Mouse (Mus musculus) brown adipose tissue, adult 24 weeks (tissue): ENCODE results near the gene Phactr1. TPM values are rescaled to one million over a fixed set of nuclear protein-coding genes. Genes with fewer than 3 reads are reported as not detected.
"Not testable (repeated sequence)": the region's sequence is repeated elsewhere in the genome, so short reads cannot be mapped to it uniquely, and the experiment has no call there.

Experiments used
- H3K27ac ChIP-seq: fragments of 200-500 bp; replicated peaks from 2 replicates; pipeline ENCODE4 v1.5.1; 2012; ENCODE audit warnings: low read depth, mild to moderate bottlenecking, low read length
- H3K4me1 ChIP-seq: fragments of 200-500 bp; 2 replicates; pipeline ENCODE4 v1.6.1; 2012; ENCODE audit warnings: low read length, mixed read lengths; ENCODE audit not compliant: control insufficient read depth, insufficient read depth, insufficient read length
- H3K4me3 ChIP-seq: fragments of 200-500 bp; 2 replicates; pipeline ENCODE4 v1.5.1; 2012; ENCODE audit warnings: low read depth, mild to moderate bottlenecking, low read length, moderate library complexity; ENCODE audit not compliant: insufficient read depth
- polyA plus RNA-seq: library from polyadenylated mRNA; stranded (reverse); fragments of >200 nt; gene quantifications from 2 replicates; pipeline ENCODE4 v1.2.4, GENCODE M21; 2012; ENCODE audit not compliant: missing spikeins, insufficient read depth, insufficient read length

Phactr1 gene
- polyA plus RNA-seq, 1 experiment: 2.1 TPM

DNA sequence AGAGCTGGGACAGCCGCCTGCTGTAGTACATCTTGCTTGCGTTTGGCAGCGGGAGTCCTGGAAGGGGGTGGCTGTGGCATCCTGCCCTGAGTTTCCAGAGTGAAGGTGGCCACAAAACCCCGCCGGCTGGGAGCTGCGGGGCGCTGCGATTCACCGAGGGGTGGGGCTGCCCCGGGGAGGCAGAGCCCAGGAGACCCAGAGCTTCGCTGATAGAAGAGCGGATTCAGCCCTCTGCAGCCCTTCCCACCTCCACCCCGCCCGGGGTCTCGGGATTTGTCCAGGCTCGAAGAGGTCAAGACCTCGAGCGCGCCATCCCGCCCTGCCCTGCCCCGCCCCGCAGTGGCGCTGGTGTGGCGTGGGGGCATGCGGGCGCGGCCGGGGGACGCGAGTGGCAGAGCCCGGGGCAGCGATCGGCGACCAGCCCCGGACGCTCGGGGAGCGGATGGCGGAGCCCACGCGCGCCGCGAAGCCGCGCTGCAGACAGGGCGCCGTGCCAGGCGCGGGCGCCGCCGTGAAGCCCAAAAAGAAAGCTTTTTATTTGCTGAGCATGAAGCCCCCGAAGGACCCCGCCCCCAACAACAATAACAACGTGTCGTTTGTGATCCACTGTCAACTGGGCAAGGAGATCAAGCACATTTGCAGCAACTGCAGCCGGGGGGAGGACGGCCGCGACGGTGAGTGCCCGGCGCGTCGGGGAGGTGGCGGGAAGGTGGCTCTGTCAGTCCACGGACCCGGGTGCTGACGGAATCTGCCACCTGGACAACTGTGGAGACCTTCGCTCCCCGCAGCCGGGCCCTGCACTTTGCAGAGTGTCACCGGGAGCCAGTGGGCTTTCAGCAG lies 236.0 kb downstream of the Phactr1 start:
- Histone ChIP-seq H3K27ac (no peak overlapping the region), H3K4me3 (peak overlapping the region; percentile 67), H3K4me1 (peaks cover 3% of the 10 kb centered on the region; the same call in 1 of the 2 replicates)

GRCm38 (mm10) chr13:42917251-42917650 lies 236.8 kb downstream of the Phactr1 start:
- Histone ChIP-seq H3K27ac (no peak overlapping the region), H3K4me3 (peak overlapping the region; percentile 23; the same call in 1 of the 2 replicates), H3K4me1 (peaks cover 3% of the 10 kb centered on the region; the same call in 1 of the 2 replicates)

DNA sequence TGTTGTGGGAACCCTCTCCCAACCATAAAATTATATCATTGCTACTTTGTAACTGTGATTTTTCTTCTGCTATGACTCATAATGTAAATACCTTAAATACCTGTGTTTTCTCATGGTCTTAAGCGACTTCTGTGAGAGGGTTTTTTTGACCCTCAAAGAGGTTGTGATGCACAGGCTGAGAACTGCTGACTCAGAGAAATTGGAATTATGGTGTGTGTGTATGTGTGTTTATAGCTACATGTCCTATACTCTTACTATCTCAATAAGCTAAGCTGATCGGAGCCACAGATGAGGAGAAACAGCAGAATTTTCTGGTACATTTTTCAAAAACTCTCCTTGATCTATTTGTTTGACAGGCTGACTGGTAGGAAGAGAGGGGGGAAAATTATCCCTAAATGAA lies 239.6 kb downstream of the Phactr1 start:
- no peak overlapping the region for H3K4me3 ChIP-seq
- peaks cover 3% of the 10 kb centered on the region; the same call in 1 of the 2 replicates for H3K4me1 ChIP-seq
- H3K27ac ChIP-seq: no peak overlapping the region

GRCm38 (mm10) chr13:42921769-42922450 lies 241.5 kb downstream of the Phactr1 start:
- no peak overlapping the region for H3K27ac ChIP-seq
- no peak overlapping the region for H3K4me3 ChIP-seq
- H3K4me1 ChIP-seq: peaks cover 3% of the 10 kb centered on the region; the same call in 1 of the 2 replicates

- Histone ChIP-seq H3K27ac (no peak overlapping the region), H3K4me1 (no peaks in the 10 kb centered on the region), H3K4me3 (no peak overlapping the region)
Measured at GRCm38 (mm10) chr13:42927778-42928177, 247.4 kb downstream of the Phactr1 start.

GRCm38 (mm10) chr13:42929529-42930235 lies 249.3 kb downstream of the Phactr1 start:
- no peaks in the 10 kb centered on the region for H3K4me1 ChIP-seq
- no peak overlapping the region for H3K27ac ChIP-seq
- H3K4me3 ChIP-seq: no peak overlapping the region

DNA sequence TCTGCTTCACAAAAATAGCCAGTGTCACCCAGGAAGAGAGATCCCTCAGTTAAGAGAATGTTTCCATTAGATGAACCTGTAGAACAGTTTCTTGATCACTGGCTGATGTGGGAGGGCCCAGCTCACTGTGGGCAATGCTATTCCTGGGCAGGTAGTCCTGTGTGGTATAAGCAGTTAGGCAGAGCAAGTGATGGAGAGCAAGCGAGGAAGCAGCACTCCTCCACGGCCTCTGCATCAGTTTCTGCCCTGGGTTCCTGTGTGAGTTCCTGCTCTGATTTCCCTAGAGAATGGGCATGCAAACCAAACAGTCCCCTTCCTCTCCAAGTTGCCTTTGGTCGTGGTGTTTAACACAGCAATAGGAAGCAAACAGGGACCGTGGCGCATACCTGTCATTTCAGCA lies 251.6 kb downstream of the Phactr1 start:
- Histone ChIP-seq H3K4me1 (no peaks in the 10 kb centered on the region), H3K4me3 (no peak overlapping the region), H3K27ac (no peak overlapping the region)

GRCm38 (mm10) chr13:42934538-42935126 lies 254.2 kb downstream of the Phactr1 start:
- no peaks in the 10 kb centered on the region for H3K4me1 ChIP-seq
- H3K27ac ChIP-seq: no peak overlapping the region
- H3K4me3 ChIP-seq: no peak overlapping the region

- no peak overlapping the region for H3K27ac ChIP-seq
- no peak overlapping the region for H3K4me3 ChIP-seq
- H3K4me1 ChIP-seq: no peaks in the 10 kb centered on the region
Measured at GRCm38 (mm10) chr13:42937871-42938270, 257.4 kb downstream of the Phactr1 start.

GRCm38 (mm10) chr13:42938346-42938745 lies 257.9 kb downstream of the Phactr1 start:
- Histone ChIP-seq H3K4me1 (no peaks in the 10 kb centered on the region), H3K4me3 (no peak overlapping the region), H3K27ac (no peak overlapping the region)

DNA sequence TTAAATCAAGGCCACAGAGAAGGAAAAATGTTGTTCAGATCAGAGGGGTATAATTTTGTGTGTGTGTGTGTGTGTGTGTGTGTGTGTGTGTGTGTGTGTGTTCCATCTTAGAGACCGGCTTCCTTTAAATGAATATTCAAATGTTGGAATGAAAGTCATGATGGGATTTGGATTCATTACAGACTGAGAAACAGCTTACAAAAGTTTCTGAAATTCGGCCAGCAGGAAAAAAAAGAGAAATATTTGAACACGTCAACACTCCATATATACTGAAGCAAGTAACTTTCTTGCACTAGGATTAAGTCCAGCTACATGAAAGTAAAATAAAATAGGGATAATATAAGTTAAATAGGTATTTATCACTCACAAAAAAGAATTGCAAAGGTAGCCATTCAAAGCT lies 259.8 kb downstream of the Phactr1 start:
- Histone ChIP-seq H3K27ac (no peak overlapping the region), H3K4me1 (no peaks in the 10 kb centered on the region; the same call in 1 of the 2 replicates), H3K4me3 (no peak overlapping the region)

- Histone ChIP-seq H3K4me1 (no peaks in the 10 kb centered on the region; the same call in 1 of the 2 replicates), H3K27ac (no peak overlapping the region), H3K4me3 (no peak overlapping the region)
Measured at GRCm38 (mm10) chr13:42944106-42944505, 263.7 kb downstream of the Phactr1 start.

DNA sequence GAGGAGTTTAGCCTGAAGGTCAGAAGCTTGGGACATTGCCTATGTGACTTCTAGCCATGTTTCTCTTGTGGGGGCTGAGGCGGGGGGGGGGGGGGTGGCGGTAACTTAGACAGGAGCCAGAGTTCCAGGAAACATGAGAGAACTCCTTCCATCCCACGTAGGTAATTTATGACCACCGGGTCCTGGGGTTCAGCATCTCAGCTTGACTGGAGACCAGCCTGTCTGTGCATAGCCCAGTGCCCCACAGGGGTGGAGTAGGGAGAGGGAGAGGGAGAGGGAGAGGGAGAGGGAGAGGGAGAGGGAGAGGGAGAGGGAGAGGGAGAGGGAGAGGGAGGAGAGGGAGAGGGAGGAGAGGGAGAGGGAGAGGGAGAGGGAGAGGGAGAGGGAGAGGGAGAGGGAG lies 264.8 kb downstream of the Phactr1 start:
- H3K4me1 ChIP-seq, H3K4me3 ChIP-seq, H3K27ac ChIP-seq: not testable (repeated sequence)

DNA sequence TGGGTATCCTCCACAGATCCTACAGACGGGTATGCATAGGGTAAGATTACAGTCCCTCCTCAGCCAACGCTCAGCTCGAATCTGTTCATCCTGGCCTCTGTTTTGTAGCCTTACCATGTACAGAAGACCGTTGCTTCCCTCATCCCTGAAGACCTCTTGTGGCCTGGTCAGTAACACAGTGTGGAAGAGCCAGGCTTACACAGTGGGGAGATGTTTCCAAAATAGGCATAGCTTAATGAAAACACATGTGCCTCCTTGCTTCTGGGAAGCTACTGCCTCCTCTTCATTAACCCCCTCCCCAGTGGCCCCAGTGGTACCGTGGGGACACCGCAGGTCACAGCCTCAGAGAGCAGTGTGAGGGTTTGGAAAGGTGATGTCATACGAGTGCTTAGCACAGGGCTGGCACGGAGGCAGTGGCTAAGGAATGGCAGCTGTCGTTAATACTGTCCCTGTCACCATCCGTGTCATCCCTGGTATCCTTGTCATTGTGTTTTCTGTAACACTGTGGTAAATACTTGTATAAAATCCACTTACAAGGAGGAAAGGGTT lies 268.4 kb downstream of the Phactr1 start:
- Histone ChIP-seq H3K4me3 (no peak overlapping the region), H3K4me1 (peaks cover 5% of the 10 kb centered on the region), H3K27ac (no peak overlapping the region)
